Mouse (Mus musculus): ENCODE data around the gene Gm13698. TPM values are rescaled to one million over a fixed set of nuclear protein-coding genes. Genes with fewer than 3 reads are reported as not detected.
"Not testable (repeated sequence)": the region's sequence is repeated elsewhere in the genome, so short reads cannot be mapped to it uniquely, and the experiment has no call there.

The Gm13698 gene
- total and polyA plus RNA-seq, 3 experiments: 0.04 to 0.44 TPM; not detected in 1

DNA sequence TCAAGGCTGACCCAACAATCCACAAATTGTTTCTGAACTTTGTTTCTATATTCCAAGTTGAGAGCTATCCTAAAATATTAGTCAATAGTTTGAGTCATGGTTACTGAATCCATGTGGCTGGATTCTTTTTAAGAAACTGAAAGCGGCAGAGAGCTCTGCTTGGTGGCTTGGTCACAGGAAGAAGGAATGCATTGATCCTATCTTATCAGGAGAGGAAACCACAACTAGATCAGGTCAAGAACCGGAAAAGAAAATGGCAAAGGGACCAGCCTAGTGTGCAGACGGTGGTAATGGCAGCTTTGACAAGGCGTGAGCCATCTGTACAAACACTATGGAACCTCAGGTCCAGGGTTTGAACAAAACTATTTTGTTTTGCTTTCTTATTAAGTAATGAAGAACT lies 13.7 kb upstream of the Gm13698 start:
- in situ Hi-C loops (cut with MboI; ENCODE audit: low pct_ligation_motif_present, low pct_unique_long_range_greater_than_20kb, low sequenced_read_pairs) (loop anchor here (25.0 kb wide), 1 partner anchor 129 kb away; the partner anchor contains the start of gene Fam171b), dilution Hi-C loops (cut with MboI; ENCODE audit: extremely low pct_ligation_motif_present, extremely low pct_unique_long_range_greater_than_20kb, low sequenced_read_pairs) (no loop called here)
- Histone ChIP-seq H3K27ac (ENCODE audit: insufficient read depth, low read depth) (no peak overlapping the region), H3K27me3 (replicated peaks) (no peaks in the 10 kb centered on the region), H3K36me3 (replicated peaks in 1 of 2; ENCODE audit: control insufficient read depth in 1 of 2, insufficient read depth in 1 of 2, low read length in 1 of 2) (no peaks in the 10 kb centered on the region), H3K4me3 (replicated peaks in 1 of 3; ENCODE audit: low read depth in 2 of 3, low read length in 2 of 3, poor library complexity in 1 of 3) (no peak overlapping the region), H3K4me1 (ENCODE audit: control insufficient read depth in 1 of 2, insufficient read depth in 2 of 2) (peaks cover 2 to 20% of the 10 kb centered on the region in 2 experiments; a peak in 3 of 4 replicates), H3K79me2 (replicated peaks; ENCODE audit: control insufficient read depth, extremely low read depth, insufficient read depth, poor library complexity, severe bottlenecking) (no peaks in the 10 kb centered on the region), H3K9me3 (replicated peaks; ENCODE audit: low read length) (no peaks in the 10 kb centered on the region), H3K9ac (ENCODE audit: insufficient read depth, low read depth) (no peak overlapping the region), H3K4me2 (ENCODE audit: insufficient read depth, low read depth, poor library complexity, severe bottlenecking) (no peak overlapping the region; the same call in 1 of the 2 replicates)
- TF ChIP-seq SIN3A (IDR thresholded peaks at IDR 0.05; ENCODE audit: low read length) (no peak), CHD1 (IDR thresholded peaks at IDR 0.05; ENCODE audit: low read depth, low read length) (no peak), POLR2A (IDR thresholded peaks at IDR 0.05; ENCODE audit: low read depth, low read length) (no peak), PAX5 (IDR thresholded peaks at IDR 0.05; ENCODE audit: low read length) (no peak)
- DNase-seq (ENCODE audit: extremely low read depth): no peak

DNA sequence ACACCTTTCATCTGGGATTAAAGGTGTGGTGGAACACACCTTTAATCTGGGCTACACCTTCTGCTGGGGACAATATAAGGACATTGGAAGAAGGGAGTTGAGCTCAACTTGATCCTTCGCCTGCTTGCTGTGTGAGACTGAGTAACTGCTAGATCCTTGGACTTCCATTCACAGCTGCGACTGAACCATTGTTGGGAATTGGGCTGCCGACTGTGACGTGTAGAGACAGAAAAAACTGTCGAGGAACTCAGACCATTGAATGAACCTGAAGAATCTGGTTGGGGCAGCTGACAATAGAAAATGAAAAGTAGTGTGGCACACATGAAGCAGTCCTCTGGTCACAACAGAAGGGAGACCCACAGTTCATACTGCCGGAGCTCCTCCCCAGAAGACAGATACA lies 5.7 kb downstream of the Gm13698 start, which contains the start of gene Gm13693:
Gene Gm13693, plus strand, starts transcription at position 301 of the 400 bp plus-strand sequence.
- H3K4me3 ChIP-seq (replicated peaks in 1 of 3; ENCODE audit: low read depth in 2 of 3, low read length in 2 of 3, poor library complexity in 1 of 3); DNase-seq (ENCODE audit: extremely low read depth); dilution Hi-C loops (cut with MboI; ENCODE audit: extremely low pct_ligation_motif_present, extremely low pct_unique_long_range_greater_than_20kb, low sequenced_read_pairs); H3K9ac ChIP-seq (ENCODE audit: insufficient read depth, low read depth); H3K36me3 ChIP-seq (replicated peaks in 1 of 2; ENCODE audit: control insufficient read depth in 1 of 2, insufficient read depth in 1 of 2, low read length in 1 of 2); H3K9me3 ChIP-seq (replicated peaks; ENCODE audit: low read length); H3K79me2 ChIP-seq (replicated peaks; ENCODE audit: control insufficient read depth, extremely low read depth, insufficient read depth, poor library complexity, severe bottlenecking); in situ Hi-C loops (cut with MboI; ENCODE audit: low pct_ligation_motif_present, low pct_unique_long_range_greater_than_20kb, low sequenced_read_pairs); H3K27ac ChIP-seq (ENCODE audit: insufficient read depth, low read depth); H3K4me1 ChIP-seq (ENCODE audit: control insufficient read depth in 1 of 2, insufficient read depth in 2 of 2); H3K27me3 ChIP-seq (replicated peaks); H3K4me2 ChIP-seq (ENCODE audit: insufficient read depth, low read depth, poor library complexity, severe bottlenecking): not testable (repeated sequence)

DNA sequence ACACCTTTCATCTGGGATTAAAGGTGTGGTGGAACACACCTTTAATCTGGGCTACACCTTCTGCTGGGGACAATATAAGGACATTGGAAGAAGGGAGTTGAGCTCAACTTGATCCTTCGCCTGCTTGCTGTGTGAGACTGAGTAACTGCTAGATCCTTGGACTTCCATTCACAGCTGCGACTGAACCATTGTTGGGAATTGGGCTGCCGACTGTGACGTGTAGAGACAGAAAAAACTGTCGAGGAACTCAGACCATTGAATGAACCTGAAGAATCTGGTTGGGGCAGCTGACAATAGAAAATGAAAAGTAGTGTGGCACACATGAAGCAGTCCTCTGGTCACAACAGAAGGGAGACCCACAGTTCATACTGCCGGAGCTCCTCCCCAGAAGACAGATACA lies 11.5 kb downstream of the Gm13698 start, which contains the start of gene Gm13695:
Gene Gm13695, plus strand, starts transcription at position 301 of the 400 bp plus-strand sequence.
- H3K36me3 ChIP-seq (replicated peaks in 1 of 2; ENCODE audit: control insufficient read depth in 1 of 2, insufficient read depth in 1 of 2, low read length in 1 of 2); H3K4me3 ChIP-seq (replicated peaks in 1 of 3; ENCODE audit: low read depth in 2 of 3, low read length in 2 of 3, poor library complexity in 1 of 3); H3K27ac ChIP-seq (ENCODE audit: insufficient read depth, low read depth); in situ Hi-C loops (cut with MboI; ENCODE audit: low pct_ligation_motif_present, low pct_unique_long_range_greater_than_20kb, low sequenced_read_pairs); H3K27me3 ChIP-seq (replicated peaks); H3K4me2 ChIP-seq (ENCODE audit: insufficient read depth, low read depth, poor library complexity, severe bottlenecking); H3K4me1 ChIP-seq (ENCODE audit: control insufficient read depth in 1 of 2, insufficient read depth in 2 of 2); H3K9ac ChIP-seq (ENCODE audit: insufficient read depth, low read depth); H3K9me3 ChIP-seq (replicated peaks; ENCODE audit: low read length); H3K79me2 ChIP-seq (replicated peaks; ENCODE audit: control insufficient read depth, extremely low read depth, insufficient read depth, poor library complexity, severe bottlenecking); DNase-seq (ENCODE audit: extremely low read depth); dilution Hi-C loops (cut with MboI; ENCODE audit: extremely low pct_ligation_motif_present, extremely low pct_unique_long_range_greater_than_20kb, low sequenced_read_pairs): not testable (repeated sequence)

DNA sequence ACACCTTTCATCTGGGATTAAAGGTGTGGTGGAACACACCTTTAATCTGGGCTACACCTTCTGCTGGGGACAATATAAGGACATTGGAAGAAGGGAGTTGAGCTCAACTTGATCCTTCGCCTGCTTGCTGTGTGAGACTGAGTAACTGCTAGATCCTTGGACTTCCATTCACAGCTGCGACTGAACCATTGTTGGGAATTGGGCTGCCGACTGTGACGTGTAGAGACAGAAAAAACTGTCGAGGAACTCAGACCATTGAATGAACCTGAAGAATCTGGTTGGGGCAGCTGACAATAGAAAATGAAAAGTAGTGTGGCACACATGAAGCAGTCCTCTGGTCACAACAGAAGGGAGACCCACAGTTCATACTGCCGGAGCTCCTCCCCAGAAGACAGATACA lies 17.3 kb downstream of the Gm13698 start, which contains the start of gene Gm13696:
Gene Gm13696, plus strand, starts transcription at position 301 of the 400 bp plus-strand sequence.
- H3K27me3 ChIP-seq (replicated peaks); H3K9me3 ChIP-seq (replicated peaks; ENCODE audit: low read length); H3K4me2 ChIP-seq (ENCODE audit: insufficient read depth, low read depth, poor library complexity, severe bottlenecking); in situ Hi-C loops (cut with MboI; ENCODE audit: low pct_ligation_motif_present, low pct_unique_long_range_greater_than_20kb, low sequenced_read_pairs); H3K27ac ChIP-seq (ENCODE audit: insufficient read depth, low read depth); dilution Hi-C loops (cut with MboI; ENCODE audit: extremely low pct_ligation_motif_present, extremely low pct_unique_long_range_greater_than_20kb, low sequenced_read_pairs); H3K9ac ChIP-seq (ENCODE audit: insufficient read depth, low read depth); H3K4me1 ChIP-seq (ENCODE audit: control insufficient read depth in 1 of 2, insufficient read depth in 2 of 2); H3K79me2 ChIP-seq (replicated peaks; ENCODE audit: control insufficient read depth, extremely low read depth, insufficient read depth, poor library complexity, severe bottlenecking); H3K4me3 ChIP-seq (replicated peaks in 1 of 3; ENCODE audit: low read depth in 2 of 3, low read length in 2 of 3, poor library complexity in 1 of 3); DNase-seq (ENCODE audit: extremely low read depth); H3K36me3 ChIP-seq (replicated peaks in 1 of 2; ENCODE audit: control insufficient read depth in 1 of 2, insufficient read depth in 1 of 2, low read length in 1 of 2): not testable (repeated sequence)

DNA sequence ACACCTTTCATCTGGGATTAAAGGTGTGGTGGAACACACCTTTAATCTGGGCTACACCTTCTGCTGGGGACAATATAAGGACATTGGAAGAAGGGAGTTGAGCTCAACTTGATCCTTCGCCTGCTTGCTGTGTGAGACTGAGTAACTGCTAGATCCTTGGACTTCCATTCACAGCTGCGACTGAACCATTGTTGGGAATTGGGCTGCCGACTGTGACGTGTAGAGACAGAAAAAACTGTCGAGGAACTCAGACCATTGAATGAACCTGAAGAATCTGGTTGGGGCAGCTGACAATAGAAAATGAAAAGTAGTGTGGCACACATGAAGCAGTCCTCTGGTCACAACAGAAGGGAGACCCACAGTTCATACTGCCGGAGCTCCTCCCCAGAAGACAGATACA lies 23.1 kb downstream of the Gm13698 start, which contains the start of gene Gm13694:
Gene Gm13694, plus strand, starts transcription at position 301 of the 400 bp plus-strand sequence.
- H3K9ac ChIP-seq (ENCODE audit: insufficient read depth, low read depth); H3K27me3 ChIP-seq (replicated peaks); H3K9me3 ChIP-seq (replicated peaks; ENCODE audit: low read length); H3K4me2 ChIP-seq (ENCODE audit: insufficient read depth, low read depth, poor library complexity, severe bottlenecking); in situ Hi-C loops (cut with MboI; ENCODE audit: low pct_ligation_motif_present, low pct_unique_long_range_greater_than_20kb, low sequenced_read_pairs); H3K4me3 ChIP-seq (replicated peaks in 1 of 3; ENCODE audit: low read depth in 2 of 3, low read length in 2 of 3, poor library complexity in 1 of 3); DNase-seq (ENCODE audit: extremely low read depth); H3K27ac ChIP-seq (ENCODE audit: insufficient read depth, low read depth); H3K36me3 ChIP-seq (replicated peaks in 1 of 2; ENCODE audit: control insufficient read depth in 1 of 2, insufficient read depth in 1 of 2, low read length in 1 of 2); dilution Hi-C loops (cut with MboI; ENCODE audit: extremely low pct_ligation_motif_present, extremely low pct_unique_long_range_greater_than_20kb, low sequenced_read_pairs); H3K79me2 ChIP-seq (replicated peaks; ENCODE audit: control insufficient read depth, extremely low read depth, insufficient read depth, poor library complexity, severe bottlenecking); H3K4me1 ChIP-seq (ENCODE audit: control insufficient read depth in 1 of 2, insufficient read depth in 2 of 2): not testable (repeated sequence)

DNA sequence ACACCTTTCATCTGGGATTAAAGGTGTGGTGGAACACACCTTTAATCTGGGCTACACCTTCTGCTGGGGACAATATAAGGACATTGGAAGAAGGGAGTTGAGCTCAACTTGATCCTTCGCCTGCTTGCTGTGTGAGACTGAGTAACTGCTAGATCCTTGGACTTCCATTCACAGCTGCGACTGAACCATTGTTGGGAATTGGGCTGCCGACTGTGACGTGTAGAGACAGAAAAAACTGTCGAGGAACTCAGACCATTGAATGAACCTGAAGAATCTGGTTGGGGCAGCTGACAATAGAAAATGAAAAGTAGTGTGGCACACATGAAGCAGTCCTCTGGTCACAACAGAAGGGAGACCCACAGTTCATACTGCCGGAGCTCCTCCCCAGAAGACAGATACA lies 28.9 kb downstream of the Gm13698 start, which contains the start of gene Gm13697:
Gene Gm13697, plus strand, starts transcription at position 301 of the 400 bp plus-strand sequence.
- in situ Hi-C loops (cut with MboI; ENCODE audit: low pct_ligation_motif_present, low pct_unique_long_range_greater_than_20kb, low sequenced_read_pairs); H3K36me3 ChIP-seq (replicated peaks in 1 of 2; ENCODE audit: control insufficient read depth in 1 of 2, insufficient read depth in 1 of 2, low read length in 1 of 2); DNase-seq (ENCODE audit: extremely low read depth); H3K4me2 ChIP-seq (ENCODE audit: insufficient read depth, low read depth, poor library complexity, severe bottlenecking); H3K9me3 ChIP-seq (replicated peaks; ENCODE audit: low read length); H3K4me1 ChIP-seq (ENCODE audit: control insufficient read depth in 1 of 2, insufficient read depth in 2 of 2); dilution Hi-C loops (cut with MboI; ENCODE audit: extremely low pct_ligation_motif_present, extremely low pct_unique_long_range_greater_than_20kb, low sequenced_read_pairs); H3K9ac ChIP-seq (ENCODE audit: insufficient read depth, low read depth); H3K27ac ChIP-seq (ENCODE audit: insufficient read depth, low read depth); H3K27me3 ChIP-seq (replicated peaks); H3K4me3 ChIP-seq (replicated peaks in 1 of 3; ENCODE audit: low read depth in 2 of 3, low read length in 2 of 3, poor library complexity in 1 of 3); H3K79me2 ChIP-seq (replicated peaks; ENCODE audit: control insufficient read depth, extremely low read depth, insufficient read depth, poor library complexity, severe bottlenecking): not testable (repeated sequence)

Measured in CH12.LX (cell line).